Mouse (Mus musculus): ENCODE data around the gene Ccdc182.

Gene Ccdc182

DNA sequence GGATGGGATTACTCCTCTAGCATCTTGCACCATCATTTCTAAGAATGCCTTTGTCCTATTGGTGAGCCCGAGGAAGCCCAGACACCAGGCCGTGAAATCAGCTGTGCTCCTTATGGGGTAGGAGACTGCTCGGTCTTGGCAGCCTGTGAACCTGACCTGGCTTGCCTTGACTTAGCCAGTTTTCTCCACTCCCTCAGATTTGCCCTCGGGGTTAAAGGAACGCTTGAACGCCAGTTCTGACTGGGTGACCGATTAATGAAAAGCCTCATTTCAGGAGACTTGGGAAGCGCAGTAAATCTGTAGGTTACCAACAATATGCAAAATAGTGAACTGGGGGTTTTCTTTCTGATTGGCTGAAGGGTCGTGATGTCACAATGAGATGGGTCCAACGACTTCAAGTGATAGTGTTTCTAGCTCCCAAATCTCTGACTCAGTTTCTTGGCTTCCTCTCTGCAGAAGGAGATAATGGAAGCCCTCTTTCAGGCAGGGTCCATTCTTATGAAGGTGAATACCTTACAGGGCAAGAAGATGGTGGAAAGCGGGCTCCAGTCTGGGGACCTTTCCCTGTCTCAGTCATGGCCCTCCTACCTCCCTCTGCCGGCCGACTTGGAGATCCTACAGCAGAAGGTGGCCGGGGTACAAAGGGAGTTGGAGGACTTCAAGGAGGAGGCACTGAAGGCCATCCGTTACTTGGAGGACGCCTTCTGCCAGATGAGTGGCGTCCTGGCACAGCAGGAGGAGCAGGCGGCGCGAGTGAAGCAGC is at the start of gene Ccdc182:
Gene Ccdc182 (plus strand): TSS at position 428 of the 763 bp plus-strand sequence.
- DNase-seq (ENCODE audit: low spot score): peak; percentile 14

- no peak for DNase-seq (ENCODE audit: low spot score)
These were observed 48.2 kb upstream of the Ccdc182 start for GRCm38 (mm10) chr11:88245581-88246170.

- no peak for DNase-seq (ENCODE audit: low spot score)
These were observed 45.2 kb upstream of the Ccdc182 start for GRCm38 (mm10) chr11:88248636-88249035.

DNA sequence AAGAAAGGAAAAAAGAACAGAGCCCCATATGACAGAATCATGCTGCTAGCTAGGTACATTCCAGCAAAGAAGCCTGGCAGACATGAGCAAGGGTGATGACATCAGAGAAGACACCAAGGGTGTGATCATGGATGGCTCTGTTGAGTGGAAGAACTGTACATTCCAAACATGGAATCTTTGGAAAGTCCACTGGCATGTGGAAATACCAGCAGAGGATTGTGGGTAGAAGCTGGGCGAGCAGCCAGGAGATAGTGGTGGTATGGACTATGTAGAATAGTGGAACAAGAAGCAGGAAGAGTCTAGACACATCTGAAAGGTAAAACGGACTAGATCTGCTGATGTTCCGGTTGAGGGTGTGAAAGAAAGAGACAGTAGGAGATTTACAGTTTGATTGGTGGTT is 43.3 kb upstream of the Ccdc182 start:
- no peak for DNase-seq (ENCODE audit: low spot score)

GRCm38 (mm10) chr11:88251295-88251694 is 42.6 kb upstream of the Ccdc182 start:
- no peak for DNase-seq (ENCODE audit: low spot score)

DNA sequence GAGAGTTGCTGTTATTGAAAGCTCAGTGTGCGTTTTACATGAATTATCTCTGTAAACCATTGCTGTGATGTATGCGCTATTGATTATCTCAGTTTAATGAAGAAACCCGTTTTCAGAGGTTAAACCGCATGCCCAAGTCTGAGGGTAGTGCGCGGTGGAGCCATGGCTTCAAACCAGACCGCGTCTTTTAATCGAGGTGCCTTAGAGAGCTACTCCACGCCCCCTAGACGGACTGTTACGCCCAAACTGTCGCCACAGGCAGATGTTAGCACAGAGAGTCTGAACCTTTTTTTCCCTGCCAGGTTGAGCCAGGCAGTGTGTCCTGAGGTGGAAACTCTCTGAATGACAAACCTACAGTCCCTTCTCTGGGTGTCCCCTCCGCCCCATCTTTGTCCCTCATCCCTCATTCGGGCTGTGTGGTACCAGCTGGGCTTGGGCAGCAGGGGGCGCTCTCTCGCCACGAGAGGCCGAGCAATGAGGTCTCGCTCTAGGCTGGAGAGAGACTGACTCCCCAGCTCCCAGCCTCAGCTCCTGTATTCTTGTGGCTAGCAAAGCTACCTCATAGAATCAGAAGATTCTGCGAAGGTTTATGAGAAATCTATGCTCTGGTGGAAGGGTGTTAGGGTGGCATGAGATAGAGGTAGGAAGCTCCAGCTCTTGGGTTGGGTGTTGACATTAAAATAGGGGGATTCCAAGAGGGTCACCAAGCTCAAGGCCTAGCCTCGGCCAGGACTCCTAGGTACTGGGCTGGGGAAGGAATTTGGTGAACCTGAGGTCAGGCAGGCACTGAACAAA is 41.7 kb upstream of the Ccdc182 start:
- DNase-seq (ENCODE audit: low spot score): peak; percentile 92

GRCm38 (mm10) chr11:88252767-88253513 is 40.9 kb upstream of the Ccdc182 start:
- DNase-seq (ENCODE audit: low spot score): peak; percentile 76

DNA sequence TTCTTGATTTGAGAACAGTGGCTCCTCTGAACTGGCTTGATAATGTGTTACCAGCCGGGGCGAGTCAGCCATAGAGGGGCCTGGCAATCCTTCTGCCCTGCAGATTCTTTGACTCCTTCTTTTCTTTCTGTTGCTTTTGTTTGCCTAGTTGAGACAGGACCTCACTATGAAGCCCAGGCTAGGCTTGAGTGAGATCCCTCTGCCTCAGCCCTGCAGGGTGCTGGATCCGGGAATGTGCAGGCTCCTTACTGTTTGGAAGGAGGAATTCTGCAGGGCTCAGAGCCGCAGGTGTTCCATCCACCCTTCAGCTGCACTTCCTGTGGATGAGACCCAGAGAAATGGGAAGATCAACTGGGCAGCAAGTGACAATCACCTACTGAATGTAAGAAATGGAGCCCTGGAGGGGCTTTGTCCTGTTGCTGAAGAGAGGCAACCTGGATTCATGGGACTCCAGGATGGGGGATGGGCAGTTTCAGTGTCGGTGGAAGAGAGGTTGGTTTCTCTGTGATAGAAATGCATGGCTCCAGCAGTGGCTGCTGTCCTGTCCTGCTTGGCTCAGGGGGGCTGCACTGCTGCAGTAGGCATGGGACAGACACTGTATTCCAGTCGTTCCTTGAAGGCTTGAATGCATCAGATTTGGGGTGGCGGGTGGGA is 40.2 kb upstream of the Ccdc182 start:
- DNase-seq (ENCODE audit: low spot score): peak; percentile 66

- no peak for DNase-seq (ENCODE audit: low spot score)
These were observed 36.2 kb upstream of the Ccdc182 start for GRCm38 (mm10) chr11:88257700-88258099.

GRCm38 (mm10) chr11:88258212-88258611 is 35.6 kb upstream of the Ccdc182 start:
- DNase-seq (ENCODE audit: low spot score): no peak

DNA sequence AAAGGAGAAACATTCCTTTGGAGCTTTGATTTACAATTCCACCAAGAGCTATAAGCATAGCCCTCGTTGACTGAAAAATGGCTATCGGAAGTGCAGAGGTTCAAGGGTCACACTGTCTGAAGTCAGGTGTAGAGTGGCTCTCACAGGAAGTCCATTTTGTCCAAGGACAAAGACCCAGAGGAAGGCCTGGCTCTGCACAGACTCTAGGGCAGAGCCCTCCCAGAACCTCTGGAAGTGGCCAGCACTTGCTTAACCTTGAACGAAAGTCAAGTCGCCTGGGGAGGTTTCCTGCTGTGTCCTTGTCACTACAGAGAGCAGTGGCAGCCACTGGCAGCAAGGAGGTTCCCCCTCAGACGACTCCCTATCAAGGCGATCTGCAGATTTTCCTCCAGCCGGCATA is 33.4 kb upstream of the Ccdc182 start:
- DNase-seq (ENCODE audit: low spot score): no peak

GRCm38 (mm10) chr11:88264889-88265288 is 29.0 kb upstream of the Ccdc182 start:
- DNase-seq (ENCODE audit: low spot score): no peak

DNA sequence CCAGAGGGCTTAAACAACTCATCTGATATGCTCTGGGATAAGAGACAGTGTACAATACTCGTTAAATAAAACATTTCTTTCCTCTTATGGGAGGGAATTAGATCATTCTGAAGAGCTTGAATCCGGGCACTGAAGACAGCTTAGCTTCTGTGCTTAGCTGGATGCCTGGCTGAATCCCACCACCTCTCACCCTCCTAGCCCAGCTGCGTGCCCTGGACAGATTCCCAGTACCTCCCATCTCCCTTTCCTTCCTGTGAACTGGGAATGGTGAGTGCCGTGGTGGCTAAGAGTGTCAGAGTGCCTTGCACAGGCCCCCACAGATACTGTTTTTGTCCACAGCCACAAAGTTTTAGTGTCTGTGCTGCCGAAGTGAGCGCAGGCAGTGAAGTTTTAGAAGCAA is 27.5 kb upstream of the Ccdc182 start:
- DNase-seq (ENCODE audit: low spot score): no peak

GRCm38 (mm10) chr11:88271870-88272269 is 22.0 kb upstream of the Ccdc182 start:
- DNase-seq (ENCODE audit: low spot score): no peak

DNA sequence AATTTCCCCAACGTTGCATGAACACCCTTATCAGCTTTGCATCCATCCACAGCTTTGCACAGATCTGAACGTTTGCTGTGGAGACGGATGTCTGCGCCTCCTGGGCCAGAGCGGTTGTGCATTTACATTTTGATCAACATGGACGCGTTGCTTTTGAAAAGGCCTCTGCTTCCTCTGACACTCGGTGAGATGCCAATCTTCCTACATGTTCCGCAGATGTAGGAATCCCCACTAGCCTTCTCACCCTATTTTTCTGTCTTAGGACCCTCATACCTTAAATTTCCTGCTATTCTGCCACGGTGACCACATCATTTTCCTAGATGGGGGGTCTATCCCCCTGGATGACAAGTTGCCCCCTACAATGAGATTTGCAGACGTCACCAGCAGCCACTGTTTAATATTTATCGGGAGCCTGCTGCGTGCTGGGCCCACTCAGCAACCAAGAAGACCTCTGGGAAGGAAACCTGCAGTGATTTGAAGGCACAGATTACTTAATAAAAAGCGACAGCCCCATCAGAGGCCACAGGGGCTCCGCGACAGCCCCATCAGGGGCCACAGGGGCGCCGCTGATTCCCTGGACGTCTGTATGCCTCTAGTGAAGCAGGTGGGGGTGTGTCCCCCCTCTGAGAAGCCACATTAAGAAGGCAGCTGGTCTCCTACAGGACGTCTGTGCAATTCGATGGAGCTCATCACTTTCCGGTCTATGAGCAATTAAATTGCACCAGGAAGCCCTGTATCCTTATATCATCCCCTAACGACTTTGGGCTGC is 19.6 kb upstream of the Ccdc182 start:
- peak; percentile 73 for DNase-seq (ENCODE audit: low spot score)

DNA sequence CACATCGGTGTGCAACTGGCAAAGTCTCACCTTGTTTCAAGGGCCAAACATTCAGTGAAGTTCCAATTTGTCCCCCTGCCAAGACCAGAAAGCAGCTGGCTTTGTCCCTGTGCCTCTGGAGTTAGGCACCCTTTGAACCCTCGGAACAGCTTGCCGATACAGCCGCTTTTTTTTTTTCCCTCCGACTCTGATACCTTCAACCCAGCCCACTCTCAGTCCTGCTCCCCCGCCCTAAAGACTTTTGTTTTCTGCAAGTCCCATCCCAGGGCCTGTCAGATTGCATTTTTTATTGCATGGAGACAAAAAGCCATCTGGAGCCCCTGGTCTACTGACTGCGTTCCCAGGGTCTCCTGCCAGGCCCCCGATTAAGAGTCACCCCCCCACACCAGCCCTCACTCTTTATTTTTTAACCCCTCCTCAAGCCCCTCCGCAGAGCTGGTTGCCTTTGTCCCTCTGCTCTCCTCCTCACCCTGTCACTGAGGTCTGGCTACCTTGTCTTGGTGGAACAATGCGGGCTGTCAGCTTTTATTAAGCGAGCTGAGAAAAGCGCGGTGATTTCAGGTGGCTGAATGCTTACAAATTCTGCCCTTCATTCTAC is 18.9 kb upstream of the Ccdc182 start:
- DNase-seq (ENCODE audit: low spot score): peak; percentile 75

DNA sequence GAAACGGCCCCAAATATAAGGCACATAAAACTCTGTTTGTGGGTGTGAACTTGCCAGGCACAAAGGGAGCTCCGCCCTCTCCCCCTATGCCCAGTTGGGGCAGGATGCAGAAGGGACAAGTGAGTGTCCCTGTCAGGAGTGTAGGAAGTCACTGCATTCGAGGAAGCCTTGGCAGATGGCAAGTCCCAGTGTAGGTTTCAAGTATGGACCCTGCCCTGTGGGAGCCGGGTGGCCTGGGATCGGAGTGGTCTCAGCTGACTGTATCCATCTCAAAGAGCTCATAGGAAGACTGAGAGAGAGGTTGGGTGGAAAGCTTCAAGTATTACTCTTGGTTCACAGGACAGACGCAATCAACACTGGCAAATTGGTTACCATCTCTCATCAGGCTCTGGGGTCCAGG is 17.9 kb upstream of the Ccdc182 start:
- peak; percentile 57 for DNase-seq (ENCODE audit: low spot score)

- peak; percentile 53 for DNase-seq (ENCODE audit: low spot score)
These were observed 17.1 kb upstream of the Ccdc182 start for GRCm38 (mm10) chr11:88276534-88277308.

GRCm38 (mm10) chr11:88279006-88279405 is 14.9 kb upstream of the Ccdc182 start:
- no peak for DNase-seq (ENCODE audit: low spot score)

- no peak for DNase-seq (ENCODE audit: low spot score)
These were observed 13.4 kb upstream of the Ccdc182 start for GRCm38 (mm10) chr11:88280426-88280836.

Data from retina, embryonic 14.5 days (tissue).